Mouse (Mus musculus) lung, adult 2 months (tissue): ENCODE results near the gene 5330417H12Rik. TPM values are rescaled to one million over a fixed set of nuclear protein-coding genes. Genes with fewer than 3 reads are reported as not detected.

Source experiments
- DNase-seq: peaks from one replicate; pipeline ENCODE4 v3.0.0; 2022
- H3K4me1 ChIP-seq: fragments of 200-500 bp; 2 replicates; pipeline ENCODE4 v1.6.1; 2011; ENCODE audit warnings: low read length; ENCODE audit not compliant: control insufficient read depth, insufficient read depth
- H3K4me3 ChIP-seq: fragments of 200-500 bp; replicated peaks from 2 replicates; pipeline ENCODE3; 2011; ENCODE audit warnings: low read depth, mild to moderate bottlenecking, control low read depth, low read length; ENCODE audit errors: extremely low read depth
- CTCF ChIP-seq: fragments of 200-500 bp; IDR thresholded peaks from 2 replicates; pipeline ENCODE4 v1.5.1; 2011; ENCODE audit warnings: mild to moderate bottlenecking, low read length, control low read depth; ENCODE audit not compliant: insufficient read depth
- POLR2A ChIP-seq: fragments of 200-500 bp; IDR thresholded peaks from 2 replicates; pipeline ENCODE4 v1.6.1; 2011; ENCODE audit warnings: low read depth, mild to moderate bottlenecking, control low read depth, low read length, borderline replicate concordance; ENCODE audit errors: extremely low read depth
- WGBS: fragments of 180-500 bp; shearing (Covaris S2); methylation state at CpG from one replicate; pipeline ENCODE4 v1.1.7; 2018; 5-methylcytosine and 5-hydroxymethylcytosine counted together
- polyA plus RNA-seq: library from polyadenylated mRNA; depleted of rRNA; stranded (reverse); fragments of >200 nt; gene quantifications from 2 replicates; pipeline ENCODE4 v1.2.3, GENCODE M21; 2012

5330417H12Rik gene
- polyA plus RNA-seq, 1 experiment = not detected

GRCm38 (mm10) chr7:107607766-107608165, 17.2 kb downstream of the 5330417H12Rik start:
- 77% methylated on average over 1 of the region's 1 CpGs for WGBS
- Histone ChIP-seq H3K4me3 (no peak overlapping the region), H3K4me1 (no peaks in the 10 kb centered on the region)
- DNase-seq = no peak
- TF ChIP-seq CTCF (no peak), POLR2A (no peak)

- WGBS = 77% methylated on average over 6 of the region's 6 CpGs
- no peak overlapping the region for H3K4me3 ChIP-seq
- DNase-seq = no peak
- TF ChIP-seq CTCF (no peak), POLR2A (no peak)
- H3K4me1 ChIP-seq = no peaks in the 10 kb centered on the region
These were observed 22.0 kb downstream of the 5330417H12Rik start for GRCm38 (mm10) chr7:107602913-107603312.

- no peak overlapping the region for H3K4me3 ChIP-seq
- WGBS = 73% methylated on average over 4 of the region's 4 CpGs
- no peak for DNase-seq
- no peaks in the 10 kb centered on the region for H3K4me1 ChIP-seq
- TF ChIP-seq POLR2A (no peak), CTCF (no peak)
These were observed 22.5 kb downstream of the 5330417H12Rik start for GRCm38 (mm10) chr7:107602505-107602904.

- peaks cover 3% of the 10 kb centered on the region; the same call in 1 of the 2 replicates for H3K4me1 ChIP-seq
- TF ChIP-seq POLR2A = no peak
- TF ChIP-seq CTCF = no peak
- H3K4me3 ChIP-seq = no peak overlapping the region
- WGBS = 67% methylated on average over 5 of the region's 5 CpGs
- DNase-seq = no peak
These were observed 24.3 kb downstream of the 5330417H12Rik start for GRCm38 (mm10) chr7:107600651-107601050.

- DNase-seq = no peak
- peaks cover 3% of the 10 kb centered on the region; the same call in 1 of the 2 replicates for H3K4me1 ChIP-seq
- 62% methylated on average over 3 of the region's 3 CpGs for WGBS
- no peak overlapping the region for H3K4me3 ChIP-seq
- no peak for TF ChIP-seq POLR2A
- no peak for TF ChIP-seq CTCF
These were observed 27.0 kb downstream of the 5330417H12Rik start for GRCm38 (mm10) chr7:107597956-107598355.

GRCm38 (mm10) chr7:107596753-107597152, 28.2 kb downstream of the 5330417H12Rik start:
- no peak for DNase-seq
- H3K4me3 ChIP-seq = no peak overlapping the region
- no peak for TF ChIP-seq CTCF
- H3K4me1 ChIP-seq = peaks cover 3% of the 10 kb centered on the region; the same call in 1 of the 2 replicates

GRCm38 (mm10) chr7:107595426-107595825, 29.5 kb downstream of the 5330417H12Rik start:
- Histone ChIP-seq H3K4me3 (peak overlapping the region; percentile 76), H3K4me1 (peaks cover 3% of the 10 kb centered on the region; the same call in 1 of the 2 replicates)
- DNase-seq = no peak
- 21% methylated on average over 13 of the region's 13 CpGs for WGBS
- no peak for TF ChIP-seq POLR2A
- no peak for TF ChIP-seq CTCF

GRCm38 (mm10) chr7:107594857-107595402, 30.0 kb downstream of the 5330417H12Rik start, which contains the start of gene Ppfibp2:
TSS of gene Ppfibp2 (plus strand) at chr7:107595207.
- WGBS = 2% methylated on average over 24 of the region's 24 CpGs
- peak; percentile 97 for DNase-seq
- peak; percentile 39; the same call in 1 of the 2 replicates for TF ChIP-seq POLR2A
- no peak for TF ChIP-seq CTCF
- Histone ChIP-seq H3K4me1 (peaks cover 3% of the 10 kb centered on the region; the same call in 1 of the 2 replicates), H3K4me3 (peak within 1 kb of the TSS; percentile 76)

- 1% methylated on average over 16 of the region's 16 CpGs for WGBS
- H3K4me1 ChIP-seq = peaks cover 3% of the 10 kb centered on the region; the same call in 1 of the 2 replicates
- peak overlapping the region; percentile 76 for H3K4me3 ChIP-seq
- peak; percentile 53 for DNase-seq
- TF ChIP-seq POLR2A (no peak), CTCF (0 out of 2 replicates have a peak, but pooled peaks have one; percentile 3)
These were observed 30.6 kb downstream of the 5330417H12Rik start for GRCm38 (mm10) chr7:107594325-107594856.

- no peak for DNase-seq
These were observed 31.1 kb downstream of the 5330417H12Rik start for GRCm38 (mm10) chr7:107593904-107594303.

GRCm38 (mm10) chr7:107592641-107593040, 32.3 kb downstream of the 5330417H12Rik start:
- no peak for DNase-seq
- TF ChIP-seq CTCF = no peak
- no peak for TF ChIP-seq POLR2A
- 31% methylated on average over 2 of the region's 2 CpGs for WGBS

More at GRCm38 (mm10) chr7:107593904-107594303, 31.1 kb downstream of the 5330417H12Rik start:
- no peak overlapping the region for H3K4me3 ChIP-seq
- peaks cover 3% of the 10 kb centered on the region; the same call in 1 of the 2 replicates for H3K4me1 ChIP-seq
- 30% methylated on average over 7 of the region's 7 CpGs for WGBS
- TF ChIP-seq POLR2A = no peak

More at GRCm38 (mm10) chr7:107592641-107593040, 32.3 kb downstream of the 5330417H12Rik start:
- Histone ChIP-seq H3K4me1 (peaks cover 3% of the 10 kb centered on the region; the same call in 1 of the 2 replicates), H3K4me3 (no peak overlapping the region)
